Mouse (Mus musculus) adrenal gland (tissue): ENCODE results near the gene Ccdc14.
"Not testable (repeated sequence)": the region's sequence is repeated elsewhere in the genome, so short reads cannot be mapped to it uniquely, and the experiment has no call there.

Source experiments
- intact Hi-C: fragments of 180-260 bp; cut with DNase I; formaldehyde crosslinking; loops from one replicate; pipeline ENCODE4 v1.15.1; 2025
- long read RNA-seq, 2 experiments: library from polyadenylated mRNA; unstranded; transcript quantifications; one replicate each; pipeline ENCODE4 v2.0.0; 2020; ENCODE audit warnings: borderline replicate concordance in 1 of 2; ENCODE audit not compliant: insufficient replicate concordance in 1 of 2

Ccdc14 gene
- long read RNA-seq, experiment 1: 0 reads
- long read RNA-seq, experiment 2, full-length matches to known transcripts: 1 of 2 reads
- long read RNA-seq, experiment 2, partial matches to known transcripts: 0 of 2 reads
- long read RNA-seq, experiment 2, other reads (novel, unspliced or antisense): 1 of 2 reads

DNA sequence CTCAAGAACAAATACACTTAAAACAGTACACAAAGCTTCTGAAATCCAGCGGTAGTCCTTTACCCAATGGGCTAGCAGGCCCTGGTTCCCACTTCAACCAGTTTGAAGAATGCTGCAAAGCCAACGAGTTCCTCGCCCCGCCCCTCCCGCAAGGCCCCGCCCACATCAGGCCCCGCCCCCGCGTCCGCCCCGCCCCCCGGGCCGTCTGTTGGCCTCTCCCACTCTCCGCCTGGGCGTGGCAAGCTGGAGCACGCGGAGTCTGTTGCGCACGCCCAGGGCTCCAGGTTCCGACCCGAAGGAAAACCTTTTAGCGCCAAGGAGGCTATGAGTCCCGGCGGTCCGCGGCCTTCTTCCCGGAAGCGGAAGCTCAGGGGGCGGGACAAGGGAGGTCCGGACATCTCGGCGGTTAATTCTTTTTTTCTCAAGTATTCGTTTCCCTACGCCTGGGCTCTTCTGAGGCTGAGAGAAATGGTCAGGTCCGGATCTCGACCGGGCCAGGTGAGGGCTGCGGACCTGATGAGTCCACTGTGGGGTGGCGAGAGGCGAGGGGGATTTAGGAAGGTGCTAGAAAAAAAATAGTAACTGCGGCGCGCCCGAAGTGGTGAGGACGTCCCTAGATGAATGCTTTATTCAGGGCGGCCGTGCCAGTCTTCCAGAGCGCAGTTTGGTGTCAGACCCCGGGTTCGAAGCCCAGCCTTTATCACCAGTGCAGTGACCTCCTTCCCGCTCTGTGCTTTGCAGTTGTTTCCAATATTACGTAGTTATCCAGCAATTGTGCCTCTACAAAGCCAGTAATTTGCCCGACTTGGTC, at the start of gene Ccdc14:
Ccdc14 (plus strand) TSS at position 283 of the 811 bp plus-strand sequence.
- intact Hi-C loops: no loop called here

DNA sequence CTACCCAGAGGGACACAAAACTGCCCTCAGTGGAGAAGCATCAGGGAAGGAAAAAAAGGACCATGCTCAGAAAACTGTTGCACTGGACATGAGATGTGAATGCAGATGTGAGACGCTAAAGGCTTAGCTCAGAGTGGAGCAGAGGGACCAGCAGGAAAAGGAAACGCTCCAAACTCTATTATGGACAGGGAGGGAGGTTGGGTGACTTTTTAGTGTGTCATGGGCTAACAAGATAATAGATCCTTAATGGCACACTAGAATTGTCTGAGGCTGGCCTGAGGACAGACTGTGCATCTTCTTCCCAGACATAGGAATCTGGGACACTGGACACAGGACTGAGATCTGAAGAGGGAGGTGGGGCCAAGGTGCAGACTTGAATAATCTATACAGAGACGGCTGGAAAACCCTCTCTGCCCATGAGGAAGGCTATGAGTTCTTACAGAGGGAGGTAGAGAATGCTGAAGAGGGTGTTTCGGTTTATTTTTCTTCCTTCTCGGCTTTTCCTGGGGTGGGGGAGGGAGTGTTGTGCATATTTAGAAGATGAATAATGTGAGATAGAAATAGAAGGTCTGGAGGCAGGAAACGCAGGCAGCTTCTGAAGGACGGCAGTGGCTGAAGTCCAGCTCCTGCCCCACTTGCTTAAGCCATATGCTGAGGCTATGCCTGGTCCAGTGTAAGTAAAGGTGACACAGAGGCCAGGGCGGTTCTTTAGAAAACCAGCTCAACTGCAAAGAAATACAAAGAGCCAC, 46.7 kb upstream of the Ccdc14 start:
- intact Hi-C loops: no loop called here

DNA sequence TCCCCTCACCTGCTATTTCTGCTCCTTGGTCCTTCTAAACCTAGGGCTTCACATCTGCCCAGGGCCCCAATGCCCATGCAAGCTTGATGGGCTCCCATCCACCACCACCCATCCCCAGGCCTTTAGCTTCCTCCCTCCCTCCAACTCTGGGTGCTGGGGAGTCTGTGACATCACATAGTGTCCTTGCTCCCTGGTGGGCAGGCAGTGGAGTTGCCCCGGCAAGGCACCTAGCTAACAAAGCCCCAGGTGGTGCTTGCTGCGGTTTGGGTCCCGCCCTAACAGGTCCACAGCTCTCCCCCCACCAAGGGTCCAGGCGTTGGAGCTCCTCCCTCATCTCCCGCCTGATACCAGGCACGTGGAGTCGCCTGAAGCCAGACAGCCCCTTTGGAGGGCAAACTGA, 40.8 kb upstream of the Ccdc14 start, which contains the start of gene Ropn1:
Ropn1 (plus strand) TSS at position 301 of the 400 bp plus-strand sequence.
- intact Hi-C loops: no loop called here

DNA sequence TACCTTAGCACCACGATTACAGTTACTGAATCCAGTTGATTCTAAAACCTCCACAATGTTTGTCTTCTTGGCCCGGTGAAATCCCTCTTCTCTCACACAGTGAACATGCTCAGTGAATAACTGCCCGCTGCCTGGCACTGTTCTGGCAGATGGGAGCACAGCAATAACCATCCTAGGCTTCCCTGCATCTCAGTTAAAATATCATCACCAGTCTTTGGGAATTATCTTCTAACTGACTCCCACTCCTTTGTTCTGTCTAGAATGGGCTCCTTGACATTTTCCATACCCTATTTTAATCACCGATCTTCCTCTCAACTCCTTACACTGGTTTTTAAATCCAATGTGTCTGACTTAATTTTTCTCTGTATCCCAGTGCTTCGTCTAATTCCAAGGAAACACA, 37.4 kb upstream of the Ccdc14 start:
- intact Hi-C loops: no loop called here

DNA sequence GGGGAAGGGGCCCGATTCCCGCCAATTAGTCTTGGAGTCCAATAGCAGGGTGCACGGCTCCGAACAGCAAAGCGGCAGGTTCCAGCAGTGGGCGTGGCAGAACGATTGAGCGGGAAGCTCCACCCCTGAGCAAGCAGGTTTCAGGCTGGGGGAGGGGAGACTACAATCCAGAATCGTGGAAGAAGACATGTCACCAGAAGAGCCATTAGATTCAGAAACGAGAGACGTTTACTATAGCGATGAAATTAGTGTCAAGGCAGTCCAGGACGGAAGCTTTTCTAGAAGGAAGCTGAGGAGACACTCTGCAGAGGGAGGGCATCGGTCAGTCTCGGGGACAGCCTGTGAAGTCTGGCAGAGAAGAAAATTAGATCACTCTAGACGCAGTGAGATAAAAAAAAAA, 32.9 kb upstream of the Ccdc14 start:
- intact Hi-C loops: not testable (repeated sequence)

DNA sequence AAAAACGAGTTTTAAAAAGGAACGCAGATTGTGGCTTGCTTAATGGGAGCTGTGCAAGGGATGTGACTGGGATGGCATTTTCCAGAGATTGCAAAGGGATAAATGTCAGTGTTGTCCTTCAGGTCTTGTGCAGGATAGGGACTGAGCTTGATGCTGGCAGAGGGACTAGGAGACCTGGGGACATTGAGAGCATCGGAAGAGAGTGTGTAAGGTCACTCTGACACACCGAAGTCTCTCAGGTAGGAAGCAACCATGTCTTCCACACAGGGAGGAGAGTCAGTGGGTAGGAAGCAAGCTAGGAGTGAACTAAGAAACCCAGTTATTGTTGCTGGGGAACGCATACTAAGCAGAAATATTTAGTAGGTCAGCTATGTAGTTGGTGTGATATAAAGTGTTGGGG, 32.4 kb upstream of the Ccdc14 start:
- intact Hi-C loops: no loop called here

DNA sequence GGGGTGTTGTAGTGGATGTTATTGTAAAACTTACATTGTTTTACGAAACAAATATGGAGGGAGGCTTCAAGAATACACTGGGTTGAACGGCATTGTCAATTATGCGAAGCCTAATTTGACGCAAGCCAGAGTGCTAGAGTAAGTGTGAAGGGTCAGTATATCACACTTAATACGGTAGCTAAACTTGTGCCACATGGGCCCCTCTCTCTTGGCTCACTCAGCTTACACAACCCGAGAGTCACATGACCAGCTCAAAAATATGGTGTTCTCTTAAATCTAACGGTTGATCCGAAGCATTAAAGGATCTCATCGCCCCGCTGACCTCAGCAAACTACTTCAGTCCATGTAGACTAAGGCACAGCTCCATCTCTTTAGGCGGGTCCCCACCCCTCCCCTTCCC, 32.0 kb upstream of the Ccdc14 start:
- intact Hi-C loops: no loop called here

DNA sequence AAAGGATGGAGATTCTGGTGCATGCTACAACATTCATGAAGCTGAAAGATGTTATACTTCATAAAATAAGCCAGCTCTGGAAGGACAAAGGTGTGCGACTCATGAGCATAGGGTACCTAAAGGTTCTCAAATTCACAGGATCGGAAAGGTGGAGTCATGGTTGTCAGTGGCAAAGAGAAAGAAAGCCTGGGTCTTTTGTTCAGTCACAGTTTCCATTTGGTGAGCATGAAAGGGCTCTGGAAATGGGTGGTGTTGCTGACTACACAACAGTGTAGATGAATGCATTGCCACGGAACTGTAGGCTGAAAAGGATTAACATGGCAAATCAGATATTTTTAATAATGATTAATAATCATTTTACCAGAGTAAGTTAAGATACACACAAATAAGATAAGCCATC, 25.9 kb upstream of the Ccdc14 start:
- intact Hi-C loops: no loop called here

DNA sequence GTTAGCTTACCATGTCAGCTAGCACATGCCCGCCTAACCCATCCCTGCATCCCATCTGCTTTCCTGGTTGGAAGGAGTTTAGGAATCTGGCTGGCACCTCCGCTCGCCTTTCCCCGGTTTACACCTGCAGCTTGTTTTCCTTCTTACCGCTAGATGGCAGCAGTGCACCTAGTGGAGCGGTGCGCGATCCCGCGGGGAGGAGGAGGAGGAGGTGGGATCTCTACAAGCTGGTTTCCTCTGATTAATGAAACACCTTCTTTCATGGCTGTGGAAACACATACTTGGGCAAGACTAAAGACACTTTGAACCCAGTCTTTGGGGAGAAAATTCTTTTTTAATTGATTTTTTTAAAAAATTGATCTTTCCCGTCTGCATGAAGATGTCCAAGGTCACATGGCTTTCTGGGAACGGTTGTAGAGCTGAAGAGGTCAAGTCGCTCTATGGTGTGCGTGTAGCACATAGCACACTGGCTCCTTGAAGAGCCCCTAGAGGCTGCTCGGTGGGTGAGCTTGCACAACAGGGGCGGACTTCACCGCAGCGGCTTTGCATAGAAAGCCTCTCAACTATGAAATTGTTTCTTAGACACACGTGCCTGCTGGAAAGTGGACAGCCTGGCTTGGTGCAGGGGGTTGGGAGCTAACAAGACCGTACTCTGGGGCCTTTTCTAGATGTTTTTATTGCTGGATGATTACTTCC, 23.2 kb upstream of the Ccdc14 start:
- intact Hi-C loops: loop anchor here (2.0 kb wide), 1 partner anchor 34 kb away; no protein-coding TSS in a partner anchor

DNA sequence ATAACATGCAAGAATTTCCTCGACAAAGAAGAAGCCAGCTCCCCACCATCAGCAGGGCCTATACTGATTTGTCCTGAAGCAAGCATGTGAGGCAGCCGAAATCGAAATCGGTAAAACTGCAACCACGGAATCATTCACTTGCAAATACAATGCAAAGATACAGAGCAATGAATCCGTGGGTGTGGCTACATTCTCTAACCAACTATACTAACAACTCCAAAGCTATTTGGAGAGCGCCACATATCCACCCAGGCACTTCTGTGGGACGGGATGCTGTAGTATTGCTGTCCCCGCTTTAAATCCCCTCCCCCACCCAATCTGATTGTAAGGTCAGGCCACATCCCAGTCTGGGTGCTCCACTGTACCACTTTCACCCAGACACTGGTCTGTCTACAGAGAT, 22.1 kb upstream of the Ccdc14 start:
- intact Hi-C loops: no loop called here

DNA sequence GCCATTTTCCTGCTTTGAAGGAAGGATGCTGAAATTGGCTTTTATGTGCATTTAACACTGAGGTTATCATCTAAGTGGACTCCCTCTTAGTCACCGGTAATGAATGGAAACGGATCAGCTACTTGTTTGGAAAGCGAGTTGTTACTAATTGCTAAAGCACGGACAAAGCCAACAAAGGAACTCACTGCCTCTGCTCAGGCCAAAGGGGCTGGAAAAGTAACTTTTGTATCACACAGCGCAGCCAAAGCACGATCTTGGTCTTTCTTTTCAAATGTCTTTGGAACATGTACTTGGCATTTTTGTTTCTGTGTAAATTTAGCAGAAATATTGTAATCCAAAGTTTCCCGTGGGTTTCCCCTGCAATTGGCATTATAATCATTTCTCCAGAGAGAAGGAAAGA, 18.4 kb upstream of the Ccdc14 start:
- intact Hi-C loops: no loop called here

DNA sequence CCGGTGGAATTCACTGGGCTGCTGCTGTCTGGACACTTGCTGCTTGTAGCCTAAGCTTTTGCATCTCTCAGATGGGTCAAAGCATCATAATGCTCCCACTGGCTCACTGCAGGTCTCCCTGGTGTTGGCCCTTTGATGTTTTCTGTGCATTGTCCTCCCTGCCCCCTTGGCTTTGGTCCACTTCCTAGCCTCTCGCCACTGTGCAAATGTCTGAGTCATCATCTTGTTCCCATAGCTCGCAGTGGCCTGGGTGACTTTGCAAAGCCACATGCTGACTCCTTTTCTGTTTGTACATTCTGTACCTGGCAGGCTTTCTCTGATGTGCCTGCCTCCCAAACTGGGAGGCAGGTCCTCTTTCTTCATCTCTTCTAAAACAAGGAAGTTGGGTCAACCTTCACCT, 17.6 kb upstream of the Ccdc14 start:
- intact Hi-C loops: no loop called here

DNA sequence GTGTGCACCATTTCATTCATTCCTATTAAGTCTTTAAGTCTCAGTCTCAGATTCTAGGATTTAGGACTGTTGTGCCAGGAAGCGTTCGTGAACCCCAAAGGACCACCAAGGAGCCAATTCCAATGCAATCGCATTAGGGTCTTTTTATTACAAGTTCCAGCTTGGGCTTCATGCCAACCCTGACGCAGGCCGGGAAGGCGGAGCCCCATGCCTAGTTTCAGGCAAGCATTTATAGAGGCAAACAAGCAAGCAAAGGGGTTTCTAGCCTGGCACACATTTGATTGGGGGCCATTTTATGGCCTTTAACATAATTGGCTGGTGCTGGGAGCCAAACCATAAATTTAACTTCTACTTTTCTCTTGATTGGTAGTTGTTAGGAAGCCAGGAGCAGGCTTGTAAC, 16.1 kb upstream of the Ccdc14 start:
- intact Hi-C loops: no loop called here

DNA sequence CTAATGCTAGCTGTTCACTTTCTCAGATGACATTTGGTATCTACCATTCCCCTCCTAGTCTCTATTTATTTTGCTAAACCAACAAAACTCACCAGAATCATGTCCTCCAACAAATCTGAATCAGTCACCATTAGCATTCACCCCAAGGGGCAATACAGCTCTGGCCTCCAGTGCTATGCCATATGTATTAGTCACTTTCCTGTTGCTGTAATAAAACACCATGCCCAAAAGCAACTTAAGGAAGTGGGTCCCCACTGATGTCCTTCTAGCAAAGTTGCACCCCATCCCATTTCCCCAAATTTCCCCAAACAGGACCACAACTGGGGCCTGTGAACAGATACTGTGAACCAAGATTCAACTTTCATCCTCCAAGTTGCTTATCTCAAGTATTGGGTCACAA, 8.6 kb upstream of the Ccdc14 start:
- intact Hi-C loops: no loop called here

DNA sequence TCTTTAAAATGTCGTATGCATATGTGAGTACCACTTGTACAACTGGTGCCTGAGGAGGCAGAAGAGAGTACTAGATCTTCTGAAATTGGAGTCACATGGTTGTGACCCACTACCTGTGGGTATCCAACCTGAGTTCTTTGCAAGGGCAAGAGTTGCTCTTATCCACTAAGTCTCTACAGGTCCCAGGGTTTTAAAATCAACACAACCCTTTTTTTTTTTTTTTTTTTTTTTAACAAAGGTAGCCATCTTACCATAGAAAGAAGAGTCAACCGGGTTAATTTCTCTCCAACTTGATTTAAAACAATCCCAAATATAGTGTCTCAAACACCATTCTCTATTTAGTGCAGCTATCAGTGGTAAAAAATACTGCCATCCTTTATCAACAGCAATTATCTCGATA, 537 bp upstream of the Ccdc14 start:
- intact Hi-C loops: no loop called here

DNA sequence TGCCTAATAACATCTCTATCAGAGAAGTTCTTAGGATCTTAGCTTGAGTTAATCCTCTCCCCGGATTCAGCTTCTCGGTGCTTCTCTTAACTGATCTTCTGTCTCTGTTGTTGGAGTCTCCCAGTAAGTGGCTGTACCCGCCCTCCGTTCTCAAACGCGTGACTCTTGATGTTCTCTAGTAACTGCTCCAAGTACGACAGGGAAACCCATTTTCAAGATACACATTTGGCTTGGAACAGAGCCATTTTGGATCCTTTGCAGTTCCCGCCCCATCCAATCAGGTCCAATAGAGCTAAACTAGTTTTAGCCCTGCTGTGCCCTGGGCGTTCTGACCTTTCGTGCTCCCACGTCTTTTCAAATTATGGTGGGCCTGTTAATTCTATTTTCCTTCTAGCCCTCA, 740 bp downstream of the Ccdc14 start:
- intact Hi-C loops: no loop called here

DNA sequence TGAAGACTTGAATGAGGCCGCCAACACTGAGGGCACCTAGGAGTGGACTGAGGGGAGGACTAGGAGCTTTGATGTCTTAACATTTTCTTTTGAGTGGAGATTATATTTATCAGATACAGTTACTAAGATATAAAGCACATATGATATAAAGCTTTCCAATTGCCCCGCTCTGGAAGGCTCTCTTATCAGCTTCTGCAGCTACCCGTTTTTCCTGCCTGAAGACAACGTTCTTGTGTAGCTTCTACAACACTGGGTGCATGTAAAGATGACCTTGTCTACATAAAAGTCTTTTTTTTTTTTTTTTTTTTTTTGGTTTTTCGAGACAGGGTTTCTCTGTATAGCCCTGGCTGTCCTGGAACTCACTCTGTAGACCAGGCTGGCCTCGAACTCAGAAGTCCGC, 4.1 kb downstream of the Ccdc14 start:
- intact Hi-C loops: no loop called here

DNA sequence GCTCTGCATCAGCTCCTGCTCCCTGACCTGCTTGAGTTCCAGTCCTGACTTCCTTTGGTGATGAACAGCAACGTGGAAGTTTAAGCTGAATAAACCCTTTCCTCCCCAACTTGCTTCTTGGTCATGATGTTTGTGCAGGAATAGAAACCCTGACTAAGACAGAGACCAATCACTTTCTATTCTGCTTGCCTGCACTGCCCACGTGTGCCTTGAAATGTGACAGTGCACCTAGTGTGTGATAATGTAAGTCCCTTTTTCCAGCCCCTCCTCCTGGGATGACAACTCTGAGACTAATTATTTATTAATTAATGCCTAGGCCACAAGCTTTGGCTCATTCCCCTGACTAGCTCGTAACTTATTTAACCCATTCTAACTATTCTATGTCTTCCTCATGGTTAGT, 8.3 kb downstream of the Ccdc14 start:
- intact Hi-C loops: not testable (repeated sequence)

DNA sequence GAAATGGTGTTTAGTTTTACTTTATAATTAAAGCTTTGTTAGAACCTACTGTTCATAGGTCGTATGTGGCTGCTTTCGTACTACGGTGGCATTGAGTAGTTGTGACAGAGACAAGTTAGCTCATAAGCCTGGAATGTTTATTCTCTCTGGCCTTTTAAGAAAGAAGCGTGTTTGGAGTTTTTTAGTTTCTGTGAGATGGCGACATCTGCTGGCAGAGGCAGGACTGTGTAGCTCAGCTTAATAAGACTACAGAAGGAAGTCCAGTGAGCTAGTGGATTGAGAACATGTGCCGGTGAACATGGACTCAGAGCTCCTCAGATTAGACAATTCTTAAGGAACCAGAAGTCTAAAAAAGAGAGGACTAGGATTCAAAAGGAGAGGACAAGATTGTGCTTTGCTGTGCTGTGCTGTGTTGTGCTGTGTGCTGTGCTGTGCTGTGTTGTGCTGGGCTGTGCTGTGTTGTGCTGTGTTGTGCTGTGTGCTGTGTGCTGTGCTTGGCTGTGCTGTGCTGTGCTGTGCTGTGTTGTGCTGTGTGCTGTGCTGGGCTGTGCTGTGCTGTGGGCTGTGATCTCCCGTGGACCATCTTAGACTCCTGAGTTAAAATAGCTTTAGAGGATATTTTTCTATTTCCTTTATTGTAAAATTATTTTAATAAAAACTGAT, 9.9 kb downstream of the Ccdc14 start:
- intact Hi-C loops: loop anchor here (2.0 to 10.0 kb wide), 3 partner anchors 33 to 505 kb away; no protein-coding TSS in a partner anchor

DNA sequence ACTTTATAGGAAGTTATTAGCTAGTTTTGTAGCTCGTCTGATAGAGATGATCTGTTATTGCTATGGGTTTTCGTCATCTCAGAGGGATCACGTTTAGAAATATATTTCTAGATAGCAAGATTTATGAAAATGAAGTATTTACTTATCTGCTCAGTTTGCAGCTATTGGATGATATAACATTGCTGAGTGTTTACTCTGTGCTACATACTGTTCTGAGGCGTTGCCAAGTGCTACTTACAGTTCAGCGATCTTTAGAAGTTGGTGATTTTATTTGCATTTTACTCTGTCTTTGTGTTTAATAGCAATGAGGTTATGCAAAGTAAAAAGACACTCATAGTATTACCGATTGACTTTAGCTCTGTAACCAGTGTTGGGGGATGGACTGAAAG, 10.4 kb downstream of the Ccdc14 start:
- intact Hi-C loops: loop anchor here (2.0 to 10.0 kb wide), 3 partner anchors 34 to 506 kb away; no protein-coding TSS in a partner anchor

DNA sequence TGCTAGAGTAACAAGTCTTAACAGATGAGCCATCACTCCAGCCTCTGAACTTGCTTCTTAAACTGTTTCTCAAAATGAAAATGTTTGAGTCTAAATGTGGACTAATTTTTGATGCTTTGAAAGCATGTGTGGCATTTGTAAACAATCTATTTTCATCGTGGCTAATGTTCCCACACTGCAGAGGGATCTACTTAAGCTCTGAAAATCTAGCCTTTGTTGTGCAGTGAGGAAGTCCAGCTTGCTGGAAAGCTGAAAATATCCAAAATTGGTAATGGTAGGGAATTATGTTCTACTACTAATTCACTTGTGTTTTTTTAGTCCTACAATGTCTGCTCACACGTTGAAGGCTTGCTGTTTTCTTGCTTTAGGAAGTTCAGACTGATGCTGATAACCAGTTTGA, 15.6 kb downstream of the Ccdc14 start:
- intact Hi-C loops: loop anchor here (10.0 kb wide), 1 partner anchor 511 kb away; no protein-coding TSS in a partner anchor
